Comparison of ENCODE assay signal across 8 mouse cellular contexts in the genomic region with DNA sequence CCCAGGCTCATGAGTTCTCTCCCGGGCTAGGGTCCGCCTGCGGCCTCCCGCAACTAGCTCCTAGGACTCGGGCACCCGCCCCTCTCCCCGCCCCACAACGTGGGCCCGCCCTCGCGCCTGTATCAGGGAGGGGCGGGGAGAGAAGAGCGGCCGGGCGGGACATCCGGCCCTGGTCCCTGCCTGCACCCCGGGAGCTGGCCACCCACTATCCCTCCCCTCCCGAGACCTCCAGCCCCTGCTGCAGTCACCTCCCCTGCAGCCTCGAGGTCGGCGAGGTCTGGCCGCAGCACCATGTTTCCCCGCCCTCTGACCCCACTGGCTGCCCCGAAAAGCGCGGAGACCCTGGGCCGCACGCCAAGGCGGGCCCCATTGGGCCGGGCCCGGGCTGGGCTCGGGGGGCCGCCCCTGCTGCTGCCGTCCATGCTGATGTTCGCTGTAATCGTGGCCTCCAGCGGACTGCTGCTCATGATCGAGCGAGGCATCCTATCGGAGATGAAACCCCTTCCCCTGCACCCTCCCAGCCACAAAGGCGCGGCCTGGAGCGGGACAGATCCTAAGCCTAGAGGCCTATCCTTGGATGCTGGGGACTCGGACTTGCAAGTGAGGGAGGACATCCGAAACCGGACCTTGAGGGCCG. TPM values are rescaled to one million over a fixed set of nuclear protein-coding genes. Genes with fewer than 3 reads are reported as not detected.
DNase-seq lines count a peak whose midpoint lies in the region; ATAC-seq and TF ChIP-seq lines count a peak whose summit lies in the region.

Chst14 (plus strand) TSS at position 136 of the 637 bp plus-strand sequence.

- WGBS in embryonic facial prominence, embryonic 12.5 days, result 1% methylated on average over 41 of the region's 47 CpGs
- 2% methylated on average over 47 of the region's 47 CpGs for WGBS in kidney, adult 2 months
- WGBS in liver, postnatal 0 days (ENCODE audit: insufficient replicate concordance), result 0% methylated on average over 34 of the region's 47 CpGs
- WGBS in neural tube, embryonic 11.5 days, result 0% methylated on average over 46 of the region's 47 CpGs

- peaks cover 8% of the 10 kb centered on the region for H3K36me3 ChIP-seq in embryonic facial prominence, embryonic 12.5 days
- H3K36me3 ChIP-seq in kidney, adult 2 months (ENCODE audit: control insufficient read depth, insufficient read depth, low read length), result no peaks in the 10 kb centered on the region
- H3K36me3 ChIP-seq in liver, postnatal 0 days (replicated peaks; ENCODE audit: insufficient read depth, low read length), result peaks cover 21% of the 10 kb centered on the region
- peaks cover 5% of the 10 kb centered on the region; the same call in 1 of the 2 replicates for H3K36me3 ChIP-seq in neural tube, embryonic 11.5 days (ENCODE audit: control insufficient read depth, insufficient read depth, low read length)

- TF ChIP-seq CTCF in kidney, adult 2 months (conservative IDR thresholded peaks at IDR 0.05; ENCODE audit: insufficient read depth, insufficient read length, low read depth, low read length), result no peak
- TF ChIP-seq CTCF in liver, postnatal 0 days (IDR thresholded peaks at IDR 0.05; ENCODE audit: low read depth), result no peak

- H3K9me3 ChIP-seq in embryonic facial prominence, embryonic 12.5 days, result no peaks in the 10 kb centered on the region
- H3K9me3 ChIP-seq in liver, postnatal 0 days (ENCODE audit: low read length), result no peaks in the 10 kb centered on the region
- H3K9me3 ChIP-seq in neural tube, embryonic 11.5 days (ENCODE audit: control insufficient read depth, low read length), result no peaks in the 10 kb centered on the region

- peak; percentile 35 for TF ChIP-seq POLR2A in kidney, adult 2 months (IDR thresholded peaks at IDR 0.05; ENCODE audit: low read depth, low read length)

- H3K4me3 ChIP-seq in embryonic facial prominence, embryonic 12.5 days, result peak within 1 kb of the TSS; percentile 76
- peak within 1 kb of the TSS; percentile 71 for H3K4me3 ChIP-seq in kidney, adult 2 months (ENCODE audit: insufficient read depth, low read depth, low read length)
- peak within 1 kb of the TSS; percentile 85 for H3K4me3 ChIP-seq in liver, postnatal 0 days (ENCODE audit: low read depth, low read length)
- peak within 1 kb of the TSS; percentile 68 for H3K4me3 ChIP-seq in neural tube, embryonic 11.5 days (ENCODE audit: low read depth, low read length)

- peak within 1 kb of the TSS; percentile 77 for H3K27ac ChIP-seq in embryonic facial prominence, embryonic 12.5 days
- H3K27ac ChIP-seq in kidney, adult 2 months (ENCODE audit: insufficient read depth, low read depth, low read length), result no peak within 1 kb of the TSS
- H3K27ac ChIP-seq in liver, postnatal 0 days (ENCODE audit: low read depth), result peak within 1 kb of the TSS; percentile 49
- no peak within 1 kb of the TSS for H3K27ac ChIP-seq in neural tube, embryonic 11.5 days (ENCODE audit: low read depth, low read length)

- H3K4me1 ChIP-seq in embryonic facial prominence, embryonic 12.5 days, result peaks cover 26% of the 10 kb centered on the region
- H3K4me1 ChIP-seq in kidney, adult 2 months (ENCODE audit: control insufficient read depth, insufficient read depth, low read length), result 0 out of 2 replicates have a peak, but pooled peaks cover 5% of the 10 kb centered on the region
- peaks cover 24% of the 10 kb centered on the region for H3K4me1 ChIP-seq in liver, postnatal 0 days (ENCODE audit: insufficient read depth)
- H3K4me1 ChIP-seq in neural tube, embryonic 11.5 days (ENCODE audit: control insufficient read depth, insufficient read depth, low read length), result peaks cover 14% of the 10 kb centered on the region

- DNase-seq in CD8-positive naive resting alpha-beta T cell, adult 2 months (ENCODE audit: low read depth in 2 of 2, low spot score in 2 of 2), result peak; percentile 18 to 41
- peak; percentile 89 to 94 for DNase-seq in adrenal gland, postnatal 36 days
- peak; percentile 82 to 85 for DNase-seq in heart, adult 9 months (ENCODE audit: low spot score in 2 of 2)
- DNase-seq in kidney, adult 2 months, result peak; percentile 80
- peak; percentile 84 for DNase-seq in liver, postnatal 0 days
- peak; percentile 84 for DNase-seq in neural tube, embryonic 11.5 days (ENCODE audit: low spot score)
- DNase-seq in testis, postnatal 10 days (ENCODE audit: low spot score), result peak; percentile 84

- no peak for TF ChIP-seq EP300 in liver, postnatal 0 days (IDR thresholded peaks at IDR 0.05; ENCODE audit: low read depth)

- H3K4me2 ChIP-seq in embryonic facial prominence, embryonic 12.5 days (replicated peaks), result peak within 1 kb of the TSS; percentile 70
- peak within 1 kb of the TSS; percentile 100 for H3K4me2 ChIP-seq in liver, postnatal 0 days (ENCODE audit: low read depth, low read length)
- peak within 1 kb of the TSS; percentile 81 for H3K4me2 ChIP-seq in neural tube, embryonic 11.5 days (ENCODE audit: low read depth)

- H3K27me3 ChIP-seq in embryonic facial prominence, embryonic 12.5 days, result no peaks in the 10 kb centered on the region
- no peaks in the 10 kb centered on the region for H3K27me3 ChIP-seq in kidney, adult 2 months (replicated peaks; ENCODE audit: control insufficient read depth, insufficient read depth, low read length)
- no peaks in the 10 kb centered on the region for H3K27me3 ChIP-seq in liver, postnatal 0 days (ENCODE audit: insufficient read depth, low read length)
- H3K27me3 ChIP-seq in neural tube, embryonic 11.5 days (ENCODE audit: control insufficient read depth, insufficient read depth, low read length), result no peaks in the 10 kb centered on the region

- peak within 1 kb of the TSS; percentile 91 for H3K9ac ChIP-seq in embryonic facial prominence, embryonic 12.5 days
- H3K9ac ChIP-seq in liver, postnatal 0 days (replicated peaks), result peak within 1 kb of the TSS; percentile 72
- H3K9ac ChIP-seq in neural tube, embryonic 11.5 days (ENCODE audit: low read length), result peak within 1 kb of the TSS; percentile 84

- ATAC-seq in embryonic facial prominence, embryonic 12.5 days (ENCODE audit: insufficient number of reproducible peaks, insufficient read depth, low FRiP score, low TSS enrichment), result peak; percentile 83
- peak; percentile 91 for ATAC-seq in liver, postnatal 0 days
- ATAC-seq in neural tube, embryonic 11.5 days (ENCODE audit: insufficient read depth, low FRiP score, low TSS enrichment), result peak; percentile 88

RNA-seq across cellular contexts. Expression of gene Chst14, which starts in this region (rescaled TPM):
- total RNA-seq in adrenal gland, postnatal 36 days (2021), result 10 to 100 TPM in 1 of 2 experiments, 1 to 10 TPM in 1; 9.7 to 15.0 TPM
- polyA plus RNA-seq in embryonic facial prominence, embryonic 12.5 days (2016; fragmentation: Nextera tagmentation; extraction: Ambion mirVana), result 48.1 and 51.0 TPM in 2 replicates
- 7.4 and 8.0 TPM in 2 replicates for polyA plus RNA-seq in kidney, adult 2 months (2012; rRNA removed)
- polyA plus RNA-seq in liver, postnatal 0 days (2015; fragmentation: Nextera tagmentation; extraction: Ambion mirVana), result 4.0 and 4.5 TPM in 2 replicates
- 23.4 and 26.0 TPM in 2 replicates for polyA plus RNA-seq in neural tube, embryonic 11.5 days (2014; fragmentation: Nextera tagmentation; extraction: Ambion mirVana)

Comparison
In these comparisons a context has a peak if more than half of its experiments do, and no peak if none do; other contexts are left out.
1. DNase-seq: peak in every context shown above with its lines; median percentile 92 in adrenal gland, postnatal 36 days; 84 in liver, postnatal 0 days; 84 in neural tube, embryonic 11.5 days; 84 in testis, postnatal 10 days; 84 in heart, adult 9 months; 80 in kidney, adult 2 months; 30 in CD8-positive naive resting alpha-beta T cell, adult 2 months.
2. H3K27ac ChIP-seq: peak in embryonic facial prominence, embryonic 12.5 days (single experiment) and liver, postnatal 0 days (single experiment); none in kidney, adult 2 months (single experiment) and neural tube, embryonic 11.5 days (single experiment).
3. Peak in every context shown above with its lines, with median percentiles within 50 percentile points of each other: ATAC-seq, H3K4me2 ChIP-seq, H3K4me3 ChIP-seq and H3K9ac ChIP-seq.